Mouse (Mus musculus): ENCODE measurements around the gene Chd9. TPM values are rescaled to one million over a fixed set of nuclear protein-coding genes. Genes with fewer than 3 reads are reported as not detected.

The Chd9 gene
- polyA plus RNA-seq, 1 experiment = 90.1 TPM

GRCm38 (mm10) chr8:90959721-90960120, 131.6 kb downstream of the Chd9 start:
- H3K27ac ChIP-seq (ENCODE audit: insufficient read depth, low read depth, low read length) = no peak overlapping the region
- TF ChIP-seq POLR2A (IDR thresholded peaks at IDR 0.05; ENCODE audit: borderline replicate concordance, low read depth, low read length) (no peak), CTCF (IDR thresholded peaks at IDR 0.05; ENCODE audit: low read depth, low read length) (no peak)

GRCm38 (mm10) chr8:90961603-90962002, 133.5 kb downstream of the Chd9 start:
- no peak overlapping the region; the same call in 1 of the 2 replicates for H3K4me3 ChIP-seq (ENCODE audit: insufficient read depth, low read length)

More at GRCm38 (mm10) chr8:90959721-90960120, 131.6 kb downstream of the Chd9 start:
- Histone ChIP-seq H3K4me3 (ENCODE audit: insufficient read depth, low read length) (no peak overlapping the region), H3K4me1 (ENCODE audit: control insufficient read depth, insufficient read depth, low read length) (peaks cover 23% of the 10 kb centered on the region)

GRCm38 (mm10) chr8:90964044-90964443, 135.9 kb downstream of the Chd9 start:
- Histone ChIP-seq H3K27ac (ENCODE audit: insufficient read depth, low read depth, low read length) (peak overlapping the region; percentile 84), H3K4me1 (ENCODE audit: control insufficient read depth, insufficient read depth, low read length) (peaks cover 24% of the 10 kb centered on the region), H3K4me3 (ENCODE audit: insufficient read depth, low read length) (no peak overlapping the region)
- TF ChIP-seq POLR2A (IDR thresholded peaks at IDR 0.05; ENCODE audit: borderline replicate concordance, low read depth, low read length) = no peak
- no peak for TF ChIP-seq CTCF (IDR thresholded peaks at IDR 0.05; ENCODE audit: low read depth, low read length)

More at GRCm38 (mm10) chr8:90961603-90962002, 133.5 kb downstream of the Chd9 start:
- Histone ChIP-seq H3K27ac (ENCODE audit: insufficient read depth, low read depth, low read length) (peak overlapping the region; percentile 70), H3K4me1 (ENCODE audit: control insufficient read depth, insufficient read depth, low read length) (peaks cover 24% of the 10 kb centered on the region)
- TF ChIP-seq POLR2A (IDR thresholded peaks at IDR 0.05; ENCODE audit: borderline replicate concordance, low read depth, low read length) = no peak
- TF ChIP-seq CTCF (IDR thresholded peaks at IDR 0.05; ENCODE audit: low read depth, low read length) = no peak

GRCm38 (mm10) chr8:90965467-90966170, 137.5 kb downstream of the Chd9 start:
- peaks cover 24% of the 10 kb centered on the region for H3K4me1 ChIP-seq (ENCODE audit: control insufficient read depth, insufficient read depth, low read length)
- TF ChIP-seq POLR2A (IDR thresholded peaks at IDR 0.05; ENCODE audit: borderline replicate concordance, low read depth, low read length) = no peak
- no peak for TF ChIP-seq CTCF (IDR thresholded peaks at IDR 0.05; ENCODE audit: low read depth, low read length)
- H3K4me3 ChIP-seq (ENCODE audit: insufficient read depth, low read length) = peak overlapping the region; percentile 37; the same call in 1 of the 2 replicates
- peak overlapping the region; percentile 84 for H3K27ac ChIP-seq (ENCODE audit: insufficient read depth, low read depth, low read length)

- peaks cover 16% of the 10 kb centered on the region for H3K4me1 ChIP-seq (ENCODE audit: control insufficient read depth, insufficient read depth, low read length)
- H3K27ac ChIP-seq (ENCODE audit: insufficient read depth, low read depth, low read length) = no peak overlapping the region
- no peak overlapping the region for H3K4me3 ChIP-seq (ENCODE audit: insufficient read depth, low read length)
- TF ChIP-seq POLR2A (IDR thresholded peaks at IDR 0.05; ENCODE audit: borderline replicate concordance, low read depth, low read length) = no peak
These were observed 140.2 kb downstream of the Chd9 start for GRCm38 (mm10) chr8:90968307-90968706.

- TF ChIP-seq CTCF (IDR thresholded peaks at IDR 0.05; ENCODE audit: low read depth, low read length) (no peak), POLR2A (IDR thresholded peaks at IDR 0.05; ENCODE audit: borderline replicate concordance, low read depth, low read length) (no peak)
- H3K4me1 ChIP-seq (ENCODE audit: control insufficient read depth, insufficient read depth, low read length) = peaks cover 7% of the 10 kb centered on the region; the same call in 1 of the 2 replicates
- peak overlapping the region; percentile 61 for H3K4me3 ChIP-seq (ENCODE audit: insufficient read depth, low read length)
- peak overlapping the region; percentile 94 for H3K27ac ChIP-seq (ENCODE audit: insufficient read depth, low read depth, low read length)
These were observed 148.8 kb downstream of the Chd9 start for GRCm38 (mm10) chr8:90976960-90977371.

- Histone ChIP-seq H3K27ac (ENCODE audit: insufficient read depth, low read depth, low read length) (no peak overlapping the region), H3K4me3 (ENCODE audit: insufficient read depth, low read length) (no peak overlapping the region), H3K4me1 (ENCODE audit: control insufficient read depth, insufficient read depth, low read length) (peaks cover 7% of the 10 kb centered on the region; the same call in 1 of the 2 replicates)
- TF ChIP-seq POLR2A (IDR thresholded peaks at IDR 0.05; ENCODE audit: borderline replicate concordance, low read depth, low read length) (no peak), CTCF (IDR thresholded peaks at IDR 0.05; ENCODE audit: low read depth, low read length) (no peak)
These were observed 150.6 kb downstream of the Chd9 start for GRCm38 (mm10) chr8:90978720-90979119.

GRCm38 (mm10) chr8:90979295-90979694, 151.1 kb downstream of the Chd9 start:
- TF ChIP-seq CTCF (IDR thresholded peaks at IDR 0.05; ENCODE audit: low read depth, low read length) (no peak), POLR2A (IDR thresholded peaks at IDR 0.05; ENCODE audit: borderline replicate concordance, low read depth, low read length) (no peak)
- no peak overlapping the region for H3K27ac ChIP-seq (ENCODE audit: insufficient read depth, low read depth, low read length)
- no peak overlapping the region for H3K4me3 ChIP-seq (ENCODE audit: insufficient read depth, low read length)
- peaks cover 7% of the 10 kb centered on the region; the same call in 1 of the 2 replicates for H3K4me1 ChIP-seq (ENCODE audit: control insufficient read depth, insufficient read depth, low read length)

- Histone ChIP-seq H3K4me3 (ENCODE audit: insufficient read depth, low read length) (no peak overlapping the region), H3K27ac (ENCODE audit: insufficient read depth, low read depth, low read length) (no peak overlapping the region), H3K4me1 (ENCODE audit: control insufficient read depth, insufficient read depth, low read length) (0 out of 2 replicates have a peak, but pooled peaks cover 1% of the 10 kb centered on the region)
- no peak for TF ChIP-seq POLR2A (IDR thresholded peaks at IDR 0.05; ENCODE audit: borderline replicate concordance, low read depth, low read length)
- TF ChIP-seq CTCF (IDR thresholded peaks at IDR 0.05; ENCODE audit: low read depth, low read length) = no peak
These were observed 153.9 kb downstream of the Chd9 start for GRCm38 (mm10) chr8:90982087-90982486.

- no peaks in the 10 kb centered on the region for H3K4me1 ChIP-seq (ENCODE audit: control insufficient read depth, insufficient read depth, low read length)
These were observed 191.6 kb downstream of the Chd9 start for GRCm38 (mm10) chr8:91019726-91020125.

More at GRCm38 (mm10) chr8:91019726-91020125, 191.6 kb downstream of the Chd9 start:
- TF ChIP-seq CTCF (IDR thresholded peaks at IDR 0.05; ENCODE audit: low read depth, low read length) (no peak), POLR2A (IDR thresholded peaks at IDR 0.05; ENCODE audit: borderline replicate concordance, low read depth, low read length) (no peak)
- Histone ChIP-seq H3K4me3 (ENCODE audit: insufficient read depth, low read length) (no peak overlapping the region), H3K27ac (ENCODE audit: insufficient read depth, low read depth, low read length) (no peak overlapping the region)
